Mouse (Mus musculus) erythroid progenitor cell, adult 5-6 weeks (primary cell): ENCODE results near the gene Ttyh1. TPM values are rescaled to one million over a fixed set of nuclear protein-coding genes. Genes with fewer than 3 reads are reported as not detected.

Experiments
- ATAC-seq: replicated peaks from 2 replicates; pipeline ENCODE4 v1.8.0; 2016; ENCODE audit warnings: moderate number of reproducible peaks, mild to moderate bottlenecking, moderate TSS enrichment, inconsistent platforms; ENCODE audit not compliant: poor library complexity, low FRiP score, severe bottlenecking
- total RNA-seq, 2 experiments: library from RNA; stranded (forward) in 1 of 2; stranded (reverse) in 1 of 2; fragments of 150-400 nt in 1 of 2; fragments of 186-747, 209-891 nt in 1 of 2; gene quantifications; 2 replicates each; pipeline versions ENCODE4 v1.2.3 to v1.2.4; 2015 to 2017; ENCODE audit warnings: low replicate concordance in 2 of 2

Gene Ttyh1
- total RNA-seq, 2 experiments from 2014 or later, result not detected

DNA sequence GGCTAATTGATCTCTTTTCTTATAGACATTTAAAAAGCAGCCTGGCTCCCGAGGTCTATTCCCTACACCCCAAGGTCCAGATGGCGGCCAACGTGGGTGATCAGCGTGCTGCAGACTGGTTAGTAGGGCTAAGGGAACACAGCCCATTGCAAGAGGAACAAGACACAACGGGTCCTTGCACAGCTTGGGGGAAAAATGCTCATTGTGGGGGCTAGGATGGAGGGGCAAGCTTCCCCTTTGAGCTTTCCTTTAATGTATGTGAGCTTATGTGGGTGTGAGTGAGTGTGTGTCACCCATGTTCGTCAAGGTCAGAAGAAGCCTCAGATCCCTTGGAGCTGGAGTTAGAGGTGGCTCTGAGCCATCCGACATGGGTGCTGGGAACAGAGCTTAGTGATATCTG lies 19.5 kb downstream of the Ttyh1 start:
- ATAC-seq, result no peak

DNA sequence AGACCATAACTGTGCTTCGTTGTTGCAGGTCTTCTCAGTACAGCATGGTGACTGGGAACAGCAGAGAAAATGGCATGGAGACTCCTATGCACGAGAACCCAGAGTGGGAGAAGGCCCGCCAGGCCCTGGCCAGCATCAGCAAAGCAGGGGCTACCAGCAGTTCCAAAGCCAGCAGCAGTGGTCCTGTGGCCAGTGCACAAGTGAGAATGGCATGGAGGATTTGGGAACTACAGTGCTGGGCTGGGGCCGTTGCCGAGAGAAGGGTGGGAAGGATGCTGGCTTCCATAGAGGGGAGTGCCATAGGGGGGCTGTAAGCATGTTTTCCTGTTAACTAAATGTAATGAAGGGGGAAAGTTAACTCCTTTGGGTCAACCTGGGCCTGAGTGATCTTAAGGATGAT lies 20.2 kb downstream of the Ttyh1 start:
- no peak for ATAC-seq

DNA sequence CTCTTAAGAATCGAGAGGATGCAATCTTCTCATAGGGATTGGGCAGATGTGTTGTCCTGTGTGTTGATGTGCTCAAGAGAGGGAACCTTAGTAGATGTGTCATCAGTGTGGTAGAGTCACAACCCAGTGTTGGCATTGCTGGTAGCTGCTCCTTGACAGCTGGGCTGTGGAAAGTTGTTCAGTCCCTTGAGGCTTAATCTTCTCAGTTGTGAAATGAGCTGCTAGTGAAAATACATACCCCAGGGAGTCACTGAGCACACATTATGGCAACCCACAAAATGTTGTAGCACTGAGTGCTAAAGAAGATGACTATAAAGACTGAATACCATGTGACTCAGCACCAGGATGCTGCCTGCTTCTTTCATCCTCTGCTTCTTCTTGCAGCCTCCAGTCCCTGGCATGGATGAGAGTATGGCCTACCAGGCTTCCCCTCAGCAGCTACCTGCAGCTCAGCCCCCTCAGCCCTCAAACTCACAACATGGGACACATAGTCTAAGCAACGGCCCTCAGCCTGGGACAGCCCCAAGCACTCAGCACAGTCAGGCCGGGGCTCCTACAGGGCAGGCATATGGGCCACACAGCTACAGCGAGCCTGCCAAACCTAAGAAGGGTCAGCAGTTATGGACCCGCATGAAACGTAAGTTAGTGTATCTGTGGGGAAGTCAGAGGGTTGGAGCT lies 22.6 kb downstream of the Ttyh1 start:
- ATAC-seq, result no peak

DNA sequence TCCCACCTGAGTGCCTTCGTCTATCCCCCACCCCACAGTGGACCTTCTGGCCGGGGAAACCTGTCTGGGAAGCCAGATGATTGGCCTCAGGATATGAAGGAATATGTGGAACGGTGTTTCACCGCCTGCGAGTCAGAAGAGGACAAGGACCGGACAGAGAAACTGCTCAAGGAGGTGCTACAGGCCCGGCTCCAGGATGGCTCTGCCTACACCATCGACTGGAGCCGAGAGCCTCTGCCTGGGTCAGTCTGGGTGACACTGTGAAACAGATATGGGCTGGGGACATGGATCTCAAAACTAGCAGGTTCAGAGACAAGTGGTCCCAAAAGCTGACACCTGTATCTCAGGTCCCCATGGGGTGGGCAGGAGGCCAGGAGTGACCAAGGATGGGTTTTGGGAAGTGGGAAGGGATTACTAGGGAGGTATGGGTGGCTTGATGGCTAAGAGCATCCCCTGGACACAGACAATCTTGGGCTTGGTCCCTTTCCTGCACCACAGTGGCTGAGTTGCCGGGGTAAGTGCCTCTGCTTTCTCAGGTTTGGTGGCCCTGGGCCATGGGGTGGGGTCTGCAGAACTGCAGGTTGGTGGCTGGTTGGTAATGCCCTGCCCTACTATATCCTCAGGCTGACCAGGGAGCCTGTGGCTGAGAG lies 23.7 kb downstream of the Ttyh1 start:
- no peak for ATAC-seq

DNA sequence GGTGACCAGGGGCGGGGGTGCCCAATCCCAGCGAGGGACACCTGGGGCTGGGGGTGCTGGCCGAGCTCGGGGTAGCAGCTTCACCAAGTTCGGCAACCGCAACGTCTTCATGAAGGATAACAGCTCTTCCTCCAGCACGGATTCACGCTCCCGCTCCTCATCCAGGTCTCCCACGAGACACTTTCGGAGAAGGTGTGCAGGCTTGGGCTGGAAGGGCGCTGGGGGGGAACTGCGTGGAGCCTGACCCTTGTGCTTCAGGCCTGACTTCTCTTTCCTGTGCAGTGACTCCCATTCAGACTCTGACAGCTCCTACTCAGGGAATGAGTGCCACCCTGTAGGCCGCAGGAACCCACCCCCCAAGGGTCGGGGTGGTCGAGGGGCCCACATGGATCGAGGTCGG lies 24.3 kb downstream of the Ttyh1 start:
- no peak for ATAC-seq

DNA sequence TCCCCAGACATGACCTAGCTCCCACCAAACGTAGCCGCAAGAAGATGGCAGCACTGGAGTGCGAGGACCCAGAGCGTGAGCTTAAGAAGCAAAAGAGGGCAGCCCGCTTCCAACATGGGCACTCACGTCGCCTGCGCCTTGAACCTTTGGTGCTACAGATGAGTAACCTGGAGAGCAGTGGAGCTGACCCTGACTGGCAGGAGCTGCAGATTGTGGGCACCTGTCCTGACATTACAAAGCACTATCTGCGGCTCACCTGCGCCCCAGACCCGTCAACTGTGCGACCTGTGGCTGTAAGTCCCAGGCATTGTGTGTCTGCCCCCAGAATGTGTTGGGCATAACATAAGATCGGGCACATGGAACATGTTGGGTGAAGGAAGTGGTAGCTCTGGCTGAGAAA lies 24.8 kb downstream of the Ttyh1 start:
- no peak for ATAC-seq

DNA sequence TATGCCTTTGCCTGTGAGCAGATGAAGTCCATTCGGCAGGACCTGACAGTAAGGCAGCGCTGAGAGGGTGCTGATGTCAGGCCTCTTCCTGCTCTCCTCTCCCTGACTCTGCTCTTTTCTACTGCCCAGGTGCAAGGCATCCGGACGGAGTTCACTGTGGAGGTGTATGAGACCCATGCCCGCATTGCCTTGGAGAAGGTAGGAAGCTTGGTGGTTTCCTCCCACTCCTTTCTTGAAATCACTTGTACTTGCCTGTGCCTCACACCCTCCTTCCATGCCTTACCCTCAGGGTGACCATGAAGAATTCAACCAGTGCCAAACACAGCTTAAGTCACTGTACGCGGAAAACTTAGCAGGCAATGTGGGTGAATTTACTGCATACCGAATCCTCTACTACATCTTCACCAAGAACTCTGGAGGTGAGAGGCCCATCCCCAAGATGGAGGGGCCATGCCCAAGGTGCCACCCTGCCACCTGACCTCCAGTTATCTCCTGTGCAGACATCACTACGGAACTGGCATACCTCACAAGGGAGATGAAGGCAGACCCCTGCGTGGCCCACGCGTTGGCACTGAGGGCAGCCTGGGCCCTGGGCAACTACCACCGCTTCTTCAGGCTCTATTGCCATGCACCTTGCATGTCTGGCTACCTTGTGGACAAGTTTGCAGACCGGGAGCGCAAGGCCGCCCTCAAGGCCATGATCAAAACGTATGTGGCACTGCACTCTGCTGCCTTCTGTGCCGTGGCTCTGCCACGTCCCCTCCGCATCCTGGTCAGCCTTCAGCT lies 25.8 kb downstream of the Ttyh1 start:
- no peak for ATAC-seq

DNA sequence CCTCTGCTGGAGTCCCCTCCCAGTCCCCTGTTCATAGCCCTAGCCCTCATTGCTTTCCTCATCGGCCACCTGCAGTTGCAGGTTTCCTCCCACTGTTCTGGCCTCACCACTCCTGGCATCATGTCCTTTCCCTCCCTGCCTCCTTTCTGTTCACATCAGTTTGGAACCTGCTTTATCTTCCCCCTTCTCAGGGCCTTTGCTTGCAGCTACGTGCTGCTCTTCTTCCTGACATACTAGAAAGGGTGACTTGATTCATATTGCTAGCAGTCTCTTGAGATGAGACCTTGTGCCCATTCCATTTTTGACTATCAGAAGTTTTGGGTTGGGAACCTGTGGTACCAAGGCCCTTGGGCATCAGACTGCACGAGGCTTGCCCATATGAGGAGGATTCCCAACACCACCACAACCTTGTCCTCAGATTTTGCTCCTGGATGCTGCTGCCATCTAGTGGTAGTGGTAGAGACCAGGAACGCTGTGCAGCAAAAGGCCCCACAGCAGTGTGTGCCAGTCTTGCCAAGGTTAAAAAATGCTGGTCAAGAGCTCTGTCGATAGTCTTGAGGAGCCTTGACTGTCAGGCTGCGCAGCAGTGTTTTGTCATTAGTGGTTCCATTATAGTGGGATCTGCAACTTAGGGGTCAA lies 26.5 kb downstream of the Ttyh1 start:
- no peak for ATAC-seq

DNA sequence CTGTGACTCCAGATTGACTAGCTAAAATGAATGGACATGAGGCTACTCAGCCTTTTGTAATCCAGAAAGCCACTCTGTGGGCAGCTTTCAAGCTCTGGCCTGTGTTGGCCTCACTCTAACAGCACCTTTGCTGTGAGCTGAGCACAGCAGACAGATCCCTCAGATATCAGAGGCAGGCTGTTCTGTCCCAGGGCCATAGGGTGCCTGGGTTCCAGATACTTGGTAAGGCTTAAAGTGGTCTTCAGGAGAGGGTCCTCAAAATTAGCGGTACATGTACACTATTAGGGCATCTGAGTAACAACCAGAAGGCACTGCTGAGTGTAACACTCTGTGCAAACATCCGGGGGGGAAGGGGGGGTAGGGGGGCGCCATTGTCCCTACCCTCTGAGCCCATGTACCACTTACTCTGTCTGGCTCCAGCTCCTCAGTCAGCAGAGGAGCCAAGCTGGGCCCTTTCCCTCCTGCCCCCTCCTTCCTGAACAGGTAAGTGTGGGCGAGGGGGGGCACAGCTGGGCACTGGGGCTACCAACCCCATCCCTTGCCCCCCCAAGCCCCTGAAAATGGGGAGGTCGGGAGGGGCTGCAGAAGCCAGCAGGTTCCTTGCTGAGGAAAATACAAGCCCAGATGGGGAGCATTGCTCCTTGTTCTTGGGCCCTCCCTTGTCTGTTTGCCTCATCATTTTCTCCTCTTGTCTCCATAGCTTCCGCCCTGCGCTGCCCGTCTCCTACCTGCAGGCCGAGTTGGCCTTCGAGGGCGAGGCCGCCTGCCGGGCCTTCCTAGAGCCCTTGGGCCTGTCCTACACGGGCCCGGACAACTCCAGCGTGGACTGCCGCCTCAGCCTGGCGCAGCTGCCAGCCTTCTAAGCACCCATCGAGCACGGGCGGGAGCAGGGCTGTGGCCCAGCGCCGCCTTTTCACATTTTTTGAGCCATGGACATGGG lies 27.3 kb downstream of the Ttyh1 start:
- ATAC-seq, result no peak

DNA sequence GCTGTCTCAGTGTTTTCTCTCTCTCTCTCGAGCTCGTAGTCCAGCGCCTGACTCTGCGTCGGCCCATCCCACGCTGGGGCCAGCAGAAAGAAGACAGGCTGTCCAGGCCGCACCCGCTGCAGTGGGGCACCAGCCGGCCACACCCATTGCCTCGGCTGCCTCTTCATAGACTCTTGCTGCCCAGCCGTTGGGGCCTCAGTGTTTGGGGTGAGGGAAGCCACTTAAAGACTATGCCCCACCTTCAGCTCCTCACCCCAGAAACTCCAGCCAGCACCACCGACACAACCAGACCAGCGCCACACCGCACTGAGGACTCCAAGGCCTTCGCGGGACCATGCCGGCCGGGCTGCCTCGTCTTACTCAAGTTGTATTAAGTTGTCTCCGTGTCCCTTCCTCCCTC lies 28.2 kb downstream of the Ttyh1 start:
- ATAC-seq, result no peak

DNA sequence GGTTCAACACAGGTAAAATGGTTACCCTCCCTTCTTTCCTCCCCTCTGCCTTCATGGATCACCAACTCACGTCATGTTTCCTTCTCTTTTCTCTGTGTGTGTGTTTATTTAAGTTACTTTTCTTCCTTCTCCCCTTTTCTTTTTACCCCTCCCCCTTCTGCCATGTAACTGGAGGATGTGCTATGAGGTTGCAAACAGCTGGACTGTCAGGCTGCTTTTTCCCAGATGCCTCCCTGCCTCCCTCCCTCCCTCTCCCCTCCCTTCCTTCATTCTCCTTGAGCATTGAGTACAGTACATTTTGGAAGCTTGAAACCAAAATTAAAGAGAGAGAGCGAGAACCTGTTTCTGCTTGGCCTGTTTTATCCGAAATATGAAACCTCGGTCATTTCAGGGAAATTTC lies 28.6 kb downstream of the Ttyh1 start:
- no peak for ATAC-seq

DNA sequence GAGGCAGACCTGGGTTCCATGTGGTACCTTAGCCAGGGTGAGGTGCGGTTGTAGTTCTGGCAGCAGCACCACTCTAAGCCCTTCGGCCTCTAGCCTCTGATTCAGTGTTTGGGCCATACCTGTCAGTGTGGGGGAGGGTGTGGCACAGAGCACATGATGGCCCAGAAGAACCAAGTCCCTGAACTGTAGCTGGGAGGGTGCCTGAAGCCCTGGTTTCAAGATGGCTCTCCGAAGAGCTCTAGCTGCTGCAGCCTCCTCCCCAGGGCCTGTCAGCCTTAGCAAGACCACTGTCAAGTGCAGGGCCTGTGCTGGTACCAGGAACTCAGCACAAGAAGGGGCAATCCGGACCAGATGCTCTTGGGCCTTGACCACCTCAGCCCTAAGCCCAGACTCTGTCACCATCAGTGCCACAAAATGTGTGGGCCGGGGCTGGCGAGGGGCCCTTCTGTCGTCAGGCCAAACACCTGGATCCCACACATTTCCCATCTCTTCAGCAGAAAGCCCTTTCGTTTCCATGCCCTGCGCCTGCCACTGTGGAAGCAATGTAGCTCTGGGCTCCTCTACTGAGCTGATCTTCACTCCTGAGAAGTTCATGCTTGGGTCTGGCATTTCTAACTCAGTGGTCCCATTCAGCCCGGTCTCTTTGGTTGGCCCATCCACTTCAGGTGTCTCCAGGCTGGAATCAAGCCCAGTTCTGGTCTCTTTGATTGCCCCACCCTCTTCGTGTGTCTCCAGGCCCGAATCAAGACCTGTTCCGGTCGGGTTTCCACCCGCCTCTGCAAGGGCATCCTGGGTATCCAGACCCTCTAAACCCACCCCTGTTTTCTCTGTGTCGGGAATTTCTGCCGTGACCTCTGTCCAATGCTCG lies 29.4 kb downstream of the Ttyh1 start:
- ATAC-seq, result no peak

DNA sequence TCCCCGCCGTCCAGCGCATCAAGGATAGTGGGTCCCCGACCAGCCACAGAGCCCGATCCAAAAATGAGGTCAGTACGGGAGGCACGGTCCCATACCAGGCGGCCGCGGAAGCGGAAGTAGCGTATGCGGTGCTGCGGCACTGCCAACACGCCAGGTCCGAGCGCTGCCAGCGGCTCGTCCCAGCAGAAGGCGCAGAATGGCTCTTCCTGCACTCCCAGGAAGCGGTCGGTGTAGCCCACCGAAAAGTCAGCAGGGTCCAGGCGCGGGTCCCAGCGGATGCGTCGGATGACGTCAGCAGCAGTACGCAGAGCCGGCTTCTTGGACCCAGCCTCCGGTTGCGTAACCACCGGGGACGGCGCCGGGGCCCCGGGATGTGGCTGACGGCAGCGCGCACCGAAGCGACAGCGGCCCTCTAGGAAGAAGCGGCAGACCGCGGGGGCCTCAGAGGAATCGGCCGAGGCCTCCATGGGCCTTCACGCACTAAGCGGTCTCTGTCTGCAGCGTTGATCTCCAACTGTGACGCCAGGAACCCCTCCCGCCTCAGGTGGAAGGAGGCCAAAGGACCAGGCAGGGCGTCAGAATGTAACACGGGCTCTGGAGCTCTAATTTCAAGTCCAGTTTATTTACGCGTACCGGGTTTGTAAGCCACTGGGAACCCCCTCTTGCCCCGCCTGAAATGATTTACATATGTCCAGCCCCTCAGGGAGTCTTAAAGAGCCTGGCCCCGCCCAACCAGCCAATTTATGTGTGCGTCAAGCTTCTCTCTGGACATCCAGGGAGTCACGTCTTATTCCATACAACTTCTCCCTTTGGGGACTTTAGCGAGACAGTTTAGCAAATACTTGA lies 30.2 kb downstream of the Ttyh1 start:
- peak; percentile 74 for ATAC-seq

DNA sequence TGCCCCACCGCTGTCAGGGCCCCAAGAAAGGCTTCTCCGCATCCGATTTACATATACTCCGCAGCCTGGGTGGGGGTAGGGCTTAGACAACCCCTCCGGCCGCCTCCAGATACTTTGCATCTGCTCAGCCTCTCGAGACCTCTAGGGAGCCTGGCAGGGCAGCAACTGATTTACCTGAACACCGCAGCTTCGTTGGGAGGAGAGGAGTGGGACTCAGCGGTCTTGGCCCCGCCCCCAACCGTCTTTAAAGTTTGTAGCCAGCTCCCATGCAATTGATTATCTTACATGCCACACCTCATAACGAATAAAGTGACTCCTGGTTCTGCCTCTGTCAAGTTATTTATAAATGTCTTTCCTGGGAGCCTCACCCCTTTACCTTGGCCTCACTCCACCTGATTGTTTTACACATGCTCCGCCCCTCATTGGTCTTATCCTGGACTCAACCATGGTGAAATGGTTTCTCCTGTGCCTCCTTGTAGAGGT lies 30.9 kb downstream of the Ttyh1 start, which contains the start of gene Leng9:
TSS of gene Leng9 (minus strand) at position 316 of the 483 bp plus-strand sequence.
- peak; percentile 51 for ATAC-seq

DNA sequence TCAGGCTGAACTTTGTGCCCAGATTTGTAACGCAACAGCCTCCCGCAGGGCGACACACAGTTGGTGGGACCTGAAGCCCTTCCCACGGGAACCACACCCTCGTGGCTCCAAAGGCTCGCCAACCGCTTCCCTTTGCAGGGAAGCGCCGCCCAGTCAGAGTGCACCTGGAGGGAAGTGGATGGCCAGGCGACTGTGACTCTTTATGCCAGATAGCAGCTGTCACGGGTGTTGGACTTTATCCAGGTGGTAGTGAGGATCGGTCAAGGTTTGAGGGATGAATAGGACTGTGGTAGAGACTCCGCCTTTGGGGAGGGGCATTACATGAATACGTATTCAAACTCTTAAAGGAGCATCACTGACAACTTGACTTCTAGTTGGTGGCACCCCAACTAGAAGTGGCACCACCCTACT lies 31.6 kb downstream of the Ttyh1 start:
- 0 out of 2 replicates have a peak, but pooled peaks have one; percentile 31 for ATAC-seq

DNA sequence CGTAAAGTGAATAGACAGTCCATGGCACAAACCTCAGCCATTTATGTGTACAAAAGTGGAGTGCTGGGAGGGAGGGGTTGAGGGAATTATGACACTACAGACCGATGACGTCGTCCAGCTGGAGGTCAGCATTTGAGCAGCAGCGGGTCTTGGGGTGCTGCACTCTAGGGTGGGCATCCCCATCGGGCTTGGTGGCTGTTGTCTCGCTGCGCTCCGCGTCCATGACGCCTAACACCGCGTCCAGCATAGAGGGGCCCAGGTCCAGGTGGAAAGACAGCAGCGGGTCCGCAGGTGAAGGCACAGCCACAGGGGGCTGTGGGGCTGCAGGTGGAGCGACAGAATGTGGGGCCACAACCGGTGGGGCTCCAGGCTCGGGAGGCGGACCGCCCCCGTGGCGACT lies 32.0 kb downstream of the Ttyh1 start:
- no peak for ATAC-seq

DNA sequence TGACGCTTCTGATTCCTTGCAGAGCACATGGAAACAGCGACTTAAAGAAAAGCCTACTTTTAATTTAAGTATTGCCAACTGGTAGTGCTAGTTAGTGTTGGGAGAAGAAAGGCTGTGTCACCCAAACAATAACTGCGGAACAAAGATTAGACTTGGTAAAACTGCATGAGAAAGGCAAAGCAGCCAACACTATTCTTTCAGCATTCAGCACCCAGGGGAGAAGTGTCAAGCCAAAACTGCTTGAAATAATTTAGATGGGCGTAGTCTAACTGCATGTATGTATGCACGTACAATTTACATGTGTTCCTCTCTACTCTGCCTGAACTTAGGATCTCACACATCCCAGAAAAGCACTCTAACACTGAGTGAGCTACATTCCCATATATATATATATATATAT lies 35.1 kb downstream of the Ttyh1 start:
- ATAC-seq, result no peak
